Mouse (Mus musculus): Measurements from ENCODE around the gene Irf2bp2.

GRCm38 (mm10) chr8:126581662-126582061 lies 12.1 kb downstream of the Irf2bp2 start:
- TF ChIP-seq CTCF (IDR thresholded peaks at IDR 0.05; ENCODE audit: insufficient read depth, low read length) (no peak), POLR2A (IDR thresholded peaks at IDR 0.05; ENCODE audit: borderline replicate concordance, extremely low read depth, low read depth, low read length) (no peak)
